Mouse (Mus musculus): Measurements from ENCODE around the gene Rrm1.
A peak's percentile ranks its signal among the peaks of the same experiment; 100 is the strongest.
"Not testable (repeated sequence)": the region's sequence is repeated elsewhere in the genome, so short reads cannot be mapped to it uniquely, and the experiment has no call there.

Rrm1 gene

DNA sequence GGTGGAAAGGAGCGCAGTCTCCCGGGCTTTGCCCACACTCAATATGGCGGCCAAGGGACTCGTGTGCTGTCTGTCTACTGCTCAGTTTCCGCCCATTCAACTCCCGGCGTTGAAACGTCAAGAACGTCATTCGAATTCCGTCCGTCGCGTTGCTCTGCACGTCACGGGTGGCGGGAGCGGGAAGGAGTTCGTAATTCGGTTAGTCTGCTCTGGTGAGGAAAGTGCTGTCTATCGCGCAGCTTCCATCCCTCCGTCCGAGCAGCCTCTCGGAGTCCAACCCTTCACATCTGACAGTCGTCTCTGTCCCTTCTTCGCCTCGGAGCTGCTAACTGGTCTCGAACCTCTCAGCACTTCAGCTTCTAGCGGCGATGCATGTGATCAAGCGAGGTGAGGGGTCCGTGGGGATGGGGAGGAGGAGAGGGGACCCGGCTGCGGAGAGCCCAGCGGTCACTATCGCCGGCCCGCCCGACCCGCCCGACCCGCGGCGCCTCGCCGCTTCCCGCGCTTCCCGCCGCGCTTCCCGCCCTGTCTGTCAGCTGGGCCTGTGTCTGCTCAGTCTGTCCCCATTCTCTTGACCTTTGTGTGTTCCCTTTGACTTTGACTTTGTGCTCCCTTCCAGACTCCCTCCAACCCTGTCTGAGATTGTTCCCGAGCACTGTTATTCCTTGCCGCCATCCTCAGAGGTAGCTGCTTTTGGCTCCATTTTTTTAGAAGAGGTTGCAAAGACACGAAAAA, at the start of gene Rrm1:
Gene Rrm1 (plus strand): TSS at position 39 of the 735 bp plus-strand sequence.
- peak; percentile 97 for DNase-seq

DNA sequence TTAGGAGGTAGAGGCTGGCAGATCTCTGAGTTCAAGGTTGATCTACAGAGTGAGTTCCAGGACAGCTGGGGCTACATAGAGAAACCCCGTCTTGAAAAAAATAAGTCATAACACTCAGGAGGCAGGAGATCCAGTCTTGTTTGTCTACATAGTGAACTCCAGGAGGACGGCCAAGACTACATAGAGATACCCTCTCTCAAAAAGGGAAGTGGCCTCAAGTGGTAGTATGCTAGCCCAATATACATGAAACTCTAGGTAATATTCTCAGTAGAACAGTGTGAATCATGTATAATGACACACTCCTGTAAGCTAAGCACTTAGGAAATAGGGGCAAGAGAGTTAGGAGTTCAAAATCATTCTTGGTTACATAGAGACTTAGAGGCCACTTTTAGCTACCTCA, 47.6 kb upstream of the Rrm1 start:
- no peak for DNase-seq

DNA sequence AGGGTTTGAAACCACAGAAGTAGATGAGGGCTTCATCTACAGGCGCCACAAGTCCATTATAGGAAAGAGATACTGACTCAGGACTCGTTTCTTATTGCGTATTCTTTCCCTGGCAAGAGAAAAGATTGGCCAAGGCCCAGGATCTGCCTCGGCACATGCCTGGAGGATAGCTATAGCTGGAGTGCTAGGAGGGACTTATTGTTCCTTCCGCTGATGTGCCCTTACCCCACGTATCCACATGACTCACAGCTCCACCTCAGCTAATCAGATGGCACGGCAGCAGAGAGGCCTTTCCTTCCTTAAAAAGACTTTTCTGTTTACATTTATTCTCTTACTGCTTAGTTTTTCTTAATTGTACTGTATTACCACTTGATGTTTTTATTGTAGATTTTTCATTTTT, 45.6 kb upstream of the Rrm1 start:
- DNase-seq, result peak; percentile 24 to 27

DNA sequence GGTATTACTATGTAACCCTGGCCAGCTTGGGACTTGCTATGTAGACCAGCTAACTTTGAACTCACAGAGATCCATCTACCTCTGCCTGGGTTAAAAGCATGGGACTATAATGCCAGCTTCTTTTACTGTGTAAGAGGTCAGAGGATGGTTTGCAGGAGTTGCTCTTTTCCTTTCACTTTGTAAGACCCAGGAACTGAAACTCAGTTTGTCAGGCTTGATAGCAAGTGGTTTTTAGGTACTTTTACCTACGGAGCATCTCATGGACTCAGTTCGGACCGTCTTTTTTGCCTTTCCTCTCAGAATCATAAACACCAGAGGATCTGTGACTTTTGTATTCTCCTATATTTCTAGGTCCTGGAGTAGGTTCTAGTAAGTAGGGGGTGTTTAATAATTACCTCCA, 45.2 kb upstream of the Rrm1 start:
- DNase-seq, result no peak

DNA sequence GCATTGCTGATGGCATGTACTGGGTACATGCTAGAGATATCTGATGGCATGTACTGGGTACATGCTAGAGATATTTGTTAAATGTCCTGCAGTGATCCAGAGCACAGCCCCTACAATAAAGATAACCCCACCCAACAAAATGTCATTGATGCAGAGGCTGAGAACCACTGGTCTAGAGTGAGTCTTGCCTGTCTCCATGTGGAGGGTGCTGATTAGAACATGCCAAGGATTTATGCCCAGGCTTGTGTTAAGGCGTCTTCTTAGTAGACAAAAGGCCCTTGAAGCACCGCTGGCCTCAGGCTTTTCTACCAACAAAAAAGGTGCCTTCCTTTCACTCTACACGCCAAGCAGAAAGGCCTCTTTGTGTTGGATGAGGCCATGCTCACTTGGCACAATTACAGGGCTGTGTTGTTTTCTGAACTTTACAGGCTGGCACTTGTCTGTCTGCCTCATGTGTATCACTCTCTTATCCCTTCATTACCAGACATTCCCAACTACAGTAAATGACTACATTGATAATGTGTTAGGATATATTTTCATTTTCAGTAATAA, 42.2 kb upstream of the Rrm1 start:
- DNase-seq, result peak in 1 of 2 experiments; percentile 15

DNA sequence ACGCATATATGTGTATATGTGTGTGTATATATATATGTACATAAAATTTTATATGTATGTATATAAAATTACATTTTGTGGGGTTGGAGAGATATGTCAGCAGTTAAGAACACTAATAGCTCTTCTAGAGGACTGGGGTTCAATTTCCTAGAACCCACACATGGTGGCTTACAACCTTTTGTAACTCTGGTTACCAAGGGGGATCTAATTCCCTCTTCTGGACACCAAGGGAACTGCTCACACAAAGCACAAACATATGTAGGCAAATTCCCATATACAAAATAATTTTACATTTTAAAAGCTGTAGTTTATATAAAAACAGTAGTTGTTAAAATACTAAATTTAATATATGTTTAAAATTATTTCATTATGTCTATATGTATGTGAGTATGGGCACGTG, 37.4 kb upstream of the Rrm1 start:
- no peak for DNase-seq

DNA sequence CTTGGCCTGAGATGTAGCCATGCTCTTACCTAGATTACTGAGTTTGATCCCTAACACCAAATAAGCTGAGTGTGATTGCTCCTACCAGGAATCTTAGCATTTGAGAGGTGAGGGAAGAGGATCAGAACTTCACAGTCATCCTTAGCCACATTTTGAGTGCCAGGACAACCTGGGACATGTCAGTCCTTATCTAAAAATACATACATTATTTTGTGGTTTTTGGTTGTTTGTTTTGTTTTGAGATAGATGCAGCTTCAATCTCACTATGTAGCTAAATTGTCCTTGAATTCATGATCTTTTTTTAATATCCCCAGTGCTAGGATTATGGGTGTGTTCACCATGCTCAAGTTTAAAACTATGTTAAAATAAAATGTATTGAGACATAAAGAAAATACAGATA, 34.1 kb upstream of the Rrm1 start:
- no peak for DNase-seq

DNA sequence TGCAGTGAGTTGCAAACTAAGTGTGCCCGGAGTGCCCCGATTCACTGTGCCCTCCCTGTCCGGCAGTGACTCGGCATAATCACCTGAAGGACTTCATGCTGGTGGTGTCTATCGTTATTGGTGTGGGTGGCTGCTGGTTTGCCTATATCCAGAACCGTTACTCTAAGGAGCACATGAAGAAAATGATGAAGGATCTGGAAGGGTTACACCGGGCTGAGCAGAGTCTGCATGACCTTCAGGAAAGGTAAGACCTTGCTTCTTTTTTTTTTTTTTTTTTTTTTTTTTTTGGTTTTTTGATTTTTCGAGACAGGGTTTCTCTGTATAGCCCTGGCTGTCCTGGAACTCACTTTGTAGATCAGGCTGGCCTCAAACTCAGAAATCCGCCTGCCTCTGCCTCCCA, 26.2 kb upstream of the Rrm1 start:
- DNase-seq, result not testable (repeated sequence)

DNA sequence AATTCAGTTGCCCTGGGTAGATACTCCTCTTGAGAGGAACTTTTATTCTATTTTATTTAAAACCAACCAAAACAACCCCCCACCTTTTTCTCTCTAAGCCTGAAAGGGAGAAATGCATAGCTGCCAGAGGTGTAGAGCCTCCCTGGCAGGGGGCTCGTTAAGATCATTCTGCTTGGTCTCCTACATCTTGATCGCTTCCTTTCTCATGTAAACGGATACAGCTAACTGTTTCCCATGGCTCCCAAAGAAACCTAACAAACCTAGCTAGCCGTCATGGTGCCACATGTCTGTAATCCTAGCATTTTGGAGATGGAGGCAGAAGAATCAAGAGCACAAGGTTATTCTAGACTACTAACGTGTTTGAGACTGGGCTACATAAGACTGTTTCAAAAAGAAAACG, 25.7 kb upstream of the Rrm1 start:
- no peak for DNase-seq

DNA sequence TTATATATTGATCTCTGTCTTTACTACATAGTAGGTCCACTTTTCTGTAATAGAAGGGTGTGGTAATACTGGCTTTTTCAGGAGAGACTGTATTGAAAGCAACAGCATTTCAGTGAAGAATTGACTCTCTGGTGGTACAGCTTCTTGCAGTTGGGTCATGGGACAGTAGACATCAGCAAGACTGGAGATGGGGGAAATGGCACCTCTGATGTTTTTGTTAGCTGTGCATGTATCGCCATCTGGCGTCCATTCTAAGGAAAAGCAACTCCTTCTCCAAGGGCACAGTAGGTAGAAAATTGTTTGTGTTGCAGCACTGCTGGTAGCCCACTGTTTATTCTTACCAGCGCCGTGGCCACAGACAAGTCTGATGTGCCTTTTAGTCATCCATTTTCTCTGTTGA, 24.1 kb upstream of the Rrm1 start:
- peak; percentile 56 to 66 for DNase-seq

DNA sequence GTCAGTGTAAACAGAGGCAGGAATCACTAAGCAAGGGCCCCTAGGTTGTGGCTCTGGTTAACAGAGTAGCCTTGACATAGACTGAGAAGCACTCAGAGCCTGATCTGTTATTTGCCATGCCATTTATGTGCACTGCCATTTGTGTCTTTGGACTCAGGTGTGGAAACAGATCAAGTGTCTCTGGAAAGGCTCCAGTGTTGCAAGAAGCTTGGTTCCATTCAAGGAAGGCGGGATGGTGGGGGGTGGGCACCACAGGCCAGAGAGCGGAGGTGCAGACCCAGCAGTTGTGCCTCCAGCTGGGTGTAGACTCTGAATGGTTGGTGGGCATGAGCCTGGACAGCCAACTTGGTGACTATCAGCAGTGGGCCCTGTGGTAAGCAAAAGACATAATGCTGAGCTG, 19.5 kb upstream of the Rrm1 start:
- DNase-seq, result no peak

DNA sequence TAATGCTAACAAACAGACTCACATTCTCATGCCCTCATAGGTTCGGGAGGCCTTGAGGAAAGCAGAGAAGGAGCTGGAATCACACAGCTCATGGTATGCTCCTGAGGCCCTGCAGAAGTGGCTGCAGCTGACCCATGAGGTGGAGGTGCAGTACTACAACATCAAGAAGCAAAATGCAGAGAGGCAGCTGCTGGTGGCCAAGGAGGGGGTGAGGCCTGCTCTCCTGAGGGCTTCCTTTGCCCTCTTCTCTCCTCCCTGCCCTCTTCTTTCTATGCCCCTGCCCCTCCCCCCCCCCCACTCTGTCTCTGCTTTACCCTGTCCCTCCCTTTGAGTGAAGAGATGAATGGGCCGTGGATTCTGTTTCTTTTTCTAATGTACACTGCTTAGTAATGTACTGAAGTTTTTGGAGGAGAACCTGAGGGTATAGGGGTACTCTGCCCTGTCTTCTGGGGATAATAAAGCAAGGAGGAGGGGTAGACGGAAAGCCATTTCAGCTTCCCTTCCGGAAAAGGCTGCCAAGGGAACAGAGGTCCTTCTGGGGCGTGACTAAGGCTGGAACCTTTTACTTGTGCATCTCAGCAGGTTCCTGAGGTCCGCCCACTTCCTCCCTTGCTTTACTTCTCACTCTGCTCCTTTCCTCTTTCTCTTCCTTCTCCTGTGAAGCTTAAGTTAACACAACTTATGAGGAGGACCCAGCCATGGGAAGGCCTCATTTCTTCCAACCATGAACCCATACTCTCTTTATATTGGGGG, 15.4 kb upstream of the Rrm1 start:
- no peak for DNase-seq

DNA sequence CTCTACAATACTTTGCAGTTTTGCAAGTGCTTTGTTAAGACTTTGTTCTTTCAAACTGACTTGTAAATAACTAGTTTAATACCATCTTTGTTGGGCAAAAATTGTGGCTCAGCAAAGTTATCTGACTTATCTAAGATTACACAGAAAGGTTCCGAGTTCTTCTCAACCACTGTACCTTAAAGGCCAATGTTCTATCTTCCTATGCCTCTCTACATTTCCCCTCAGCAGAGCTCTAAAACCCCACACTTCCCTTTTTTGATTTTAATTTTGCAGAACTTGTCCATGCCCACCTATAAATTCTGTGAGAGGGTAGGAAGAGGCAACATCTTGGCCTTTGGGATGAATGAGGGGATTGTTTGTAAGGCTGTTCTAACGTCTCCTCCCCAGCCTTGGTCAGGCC, 7.2 kb upstream of the Rrm1 start:
- DNase-seq, result no peak

DNA sequence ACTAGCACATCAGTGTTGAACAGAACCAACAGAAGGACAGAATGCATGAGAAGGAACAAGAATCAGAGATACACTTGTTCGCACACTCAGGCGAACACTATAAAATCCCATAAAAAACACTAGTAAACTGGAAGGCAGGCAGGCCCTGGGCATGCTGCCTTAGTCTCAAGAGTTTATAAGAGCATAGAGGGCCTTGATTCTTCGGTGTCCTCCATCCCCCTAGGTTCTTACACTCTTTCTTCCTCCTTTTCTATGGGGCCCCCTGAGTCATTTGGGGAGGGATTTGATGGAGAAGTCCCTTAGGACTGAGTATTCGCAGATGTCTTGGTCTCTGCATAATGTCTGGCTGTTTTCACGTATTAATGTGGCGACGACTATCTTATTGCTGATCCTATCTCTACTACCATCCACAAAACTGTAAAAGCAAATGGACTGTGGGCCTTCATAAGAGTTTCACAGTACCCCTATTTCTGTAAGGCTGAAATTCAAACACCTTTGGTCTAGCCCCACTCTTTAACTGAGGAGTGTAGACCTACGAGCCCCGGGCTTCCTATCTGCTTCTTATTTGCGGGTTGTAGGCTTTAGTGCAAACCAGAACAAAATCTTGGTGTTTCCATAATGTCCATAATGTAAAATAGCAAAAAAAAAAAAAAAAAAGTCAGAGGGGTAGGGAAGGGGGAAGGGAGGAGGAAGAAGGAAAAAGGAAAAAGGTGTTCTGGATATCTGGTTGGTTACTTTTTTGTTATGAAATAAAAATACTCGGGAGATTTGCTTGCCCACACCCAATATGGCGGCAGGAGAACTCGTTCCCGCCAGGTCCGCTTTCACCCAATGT, 456 bp upstream of the Rrm1 start:
- DNase-seq, result no peak

DNA sequence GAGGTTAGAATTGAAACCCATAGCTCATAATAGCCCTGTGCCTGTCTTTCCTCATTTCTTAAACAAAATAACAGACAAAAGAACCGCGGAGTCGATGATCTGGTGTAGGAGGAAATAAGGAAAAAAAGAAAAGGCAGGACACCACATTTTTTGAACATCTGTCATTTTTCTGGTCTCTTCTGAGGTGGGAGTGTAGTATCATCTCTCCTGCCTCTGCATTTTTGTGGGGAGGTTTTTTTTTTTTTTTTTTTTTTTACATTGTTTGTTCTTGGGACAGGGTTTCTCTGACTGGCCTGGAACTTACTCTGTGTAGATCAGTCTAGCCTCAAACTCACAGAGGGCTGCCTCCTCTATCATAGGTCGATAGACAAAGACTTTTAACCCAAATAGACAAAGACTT, 937 bp downstream of the Rrm1 start:
- DNase-seq, result no peak

DNA sequence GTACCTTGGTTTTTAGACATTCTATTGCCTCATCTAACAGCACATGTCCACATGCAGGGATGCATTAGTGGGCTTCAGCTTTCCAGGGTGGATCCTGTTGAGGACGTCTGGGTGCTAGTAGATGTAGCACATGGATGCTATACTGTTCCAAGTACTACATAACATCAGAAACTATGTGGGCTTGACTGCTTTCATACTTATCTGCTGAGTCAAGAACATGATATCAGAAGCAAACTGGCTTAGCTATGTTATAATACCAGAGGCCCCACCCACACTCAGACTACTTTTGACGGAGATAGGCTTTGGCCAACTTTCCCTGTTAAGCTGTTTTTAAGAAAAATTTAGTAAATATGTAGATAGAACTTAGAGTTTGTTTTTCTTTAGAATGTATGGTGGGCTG, 2.8 kb downstream of the Rrm1 start:
- DNase-seq, result no peak

DNA sequence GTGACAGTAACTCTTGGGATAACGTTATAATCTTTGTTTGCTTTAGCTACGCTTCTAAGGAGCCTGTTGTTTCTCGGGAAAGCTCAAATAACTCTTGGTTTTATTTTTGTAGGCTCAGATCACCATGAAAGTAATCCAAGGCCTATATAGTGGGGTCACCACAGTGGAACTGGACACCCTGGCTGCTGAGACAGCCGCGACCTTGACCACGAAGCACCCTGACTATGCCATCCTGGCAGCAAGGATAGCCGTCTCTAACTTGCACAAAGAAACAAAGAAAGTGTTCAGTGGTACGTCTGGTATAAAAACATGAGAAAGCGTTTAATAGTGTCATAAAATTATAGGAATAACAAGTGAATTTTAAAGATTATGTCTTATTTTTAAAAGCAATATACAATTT, 4.9 kb downstream of the Rrm1 start:
- DNase-seq, result no peak

DNA sequence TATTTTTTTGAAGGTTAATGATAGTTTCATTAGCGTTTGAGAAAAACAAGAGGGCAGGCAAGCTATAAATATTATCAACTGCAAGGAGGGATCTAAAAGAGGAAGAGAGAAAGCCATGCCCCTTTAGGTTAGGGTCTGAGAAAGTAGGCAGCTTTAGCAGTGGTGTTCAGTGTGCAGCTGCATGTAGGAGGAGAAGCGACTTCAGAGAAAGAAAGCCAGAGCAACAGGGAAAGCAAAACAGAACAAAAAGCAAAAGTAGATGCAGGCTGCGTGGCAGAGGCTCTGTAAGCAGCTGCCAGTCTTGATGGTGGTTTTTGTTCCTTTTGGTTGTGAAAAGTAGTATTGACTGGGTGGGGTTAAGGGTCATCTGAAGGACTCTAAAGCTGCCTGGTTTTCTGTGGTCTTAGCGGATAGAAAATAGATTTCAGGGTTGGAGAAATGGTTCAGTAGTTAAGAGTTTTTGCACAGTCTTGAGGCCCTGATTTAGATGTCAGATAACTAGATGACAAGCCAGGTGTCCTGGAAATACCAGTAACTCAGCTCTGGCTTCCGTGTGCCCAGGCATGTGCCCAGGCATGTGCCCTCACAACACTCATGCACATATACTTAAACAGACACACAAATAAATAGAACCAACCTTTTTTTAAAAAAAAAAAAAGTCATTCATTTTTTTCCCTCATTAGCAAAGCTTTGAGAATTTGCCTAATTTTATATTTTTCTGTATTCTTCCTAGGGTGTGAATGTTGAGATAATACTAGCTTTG, 17.3 kb downstream of the Rrm1 start:
- DNase-seq, result no peak

DNA sequence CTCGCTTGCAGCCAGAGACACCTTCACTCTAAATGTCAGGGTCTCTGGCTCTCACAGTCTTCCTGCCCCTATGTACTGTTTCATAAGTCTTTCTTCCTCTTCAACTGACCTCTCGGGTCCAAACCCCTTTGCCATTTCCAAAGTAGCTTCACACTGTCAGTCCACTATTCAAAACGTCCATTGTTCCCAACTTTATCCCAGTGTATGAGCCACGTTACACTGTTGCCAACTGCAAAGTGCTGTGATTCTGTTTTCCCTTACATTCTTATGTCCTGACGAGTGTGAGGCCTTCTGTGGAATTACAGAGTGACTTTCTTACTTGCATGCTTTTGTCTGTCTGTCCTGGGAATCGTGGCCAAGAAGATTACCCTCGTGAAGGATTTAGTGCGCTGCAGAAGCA, 26.1 kb downstream of the Rrm1 start:
- DNase-seq, result no peak

DNA sequence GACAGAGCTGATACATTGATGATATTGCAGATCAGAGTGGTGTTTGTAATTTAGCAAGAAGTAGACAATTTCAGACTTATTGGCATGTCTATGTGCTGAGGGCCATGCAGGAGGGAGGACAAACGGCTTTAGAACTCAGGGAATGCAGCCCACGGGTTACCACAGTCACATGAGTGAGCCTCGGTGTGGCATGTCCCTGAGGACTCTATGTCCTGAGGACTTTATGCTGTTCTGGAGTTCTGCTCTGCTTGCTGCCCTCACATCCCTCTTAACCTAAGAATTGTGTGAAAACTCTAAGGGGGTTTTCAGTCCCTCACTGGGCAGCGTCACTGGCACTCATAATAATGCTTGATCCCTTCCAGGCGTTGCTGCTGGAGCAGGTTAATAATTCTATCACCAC, 31.2 kb downstream of the Rrm1 start:
- no peak for DNase-seq

DNA sequence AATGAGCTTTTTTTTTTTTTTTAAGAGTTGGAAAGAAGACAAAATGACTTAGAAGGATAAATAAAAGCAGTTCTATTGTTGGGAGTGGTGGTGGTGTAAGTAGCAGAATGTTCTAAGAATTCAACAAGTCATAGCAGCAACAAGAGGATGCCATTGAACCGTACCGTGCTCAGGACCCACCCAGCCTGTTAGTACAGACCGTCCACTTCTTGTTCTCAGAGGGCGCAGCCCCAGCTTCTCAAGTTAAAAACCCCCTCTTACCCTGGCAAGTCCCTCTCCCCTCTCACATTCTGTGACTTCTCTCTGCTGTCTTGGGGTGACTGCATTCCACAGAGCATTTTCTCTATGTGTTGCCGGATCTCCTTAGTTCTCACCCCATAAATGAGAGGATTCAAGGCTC, 35.1 kb downstream of the Rrm1 start:
- DNase-seq, result no peak

DNA sequence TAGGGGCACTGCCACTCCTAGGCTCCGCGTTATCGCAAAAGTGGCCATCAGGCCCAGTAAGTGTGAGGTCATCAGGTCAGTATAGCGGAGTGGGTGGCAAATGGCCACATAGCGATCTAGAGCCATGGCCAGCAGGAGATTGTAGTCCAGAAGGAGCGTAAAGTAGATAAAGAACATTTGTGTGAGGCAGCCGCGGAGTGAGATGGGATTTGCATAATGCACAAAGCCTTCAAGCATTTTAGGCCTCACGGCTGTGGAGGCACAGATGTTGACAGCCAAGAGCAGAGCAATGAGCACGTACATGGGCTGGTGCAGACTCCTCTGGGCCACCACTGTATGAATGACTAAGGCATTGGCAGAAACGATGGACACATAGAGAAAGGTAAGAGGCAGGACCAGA, 35.9 kb downstream of the Rrm1 start:
- DNase-seq, result peak in 1 of 2 experiments; percentile 5

DNA sequence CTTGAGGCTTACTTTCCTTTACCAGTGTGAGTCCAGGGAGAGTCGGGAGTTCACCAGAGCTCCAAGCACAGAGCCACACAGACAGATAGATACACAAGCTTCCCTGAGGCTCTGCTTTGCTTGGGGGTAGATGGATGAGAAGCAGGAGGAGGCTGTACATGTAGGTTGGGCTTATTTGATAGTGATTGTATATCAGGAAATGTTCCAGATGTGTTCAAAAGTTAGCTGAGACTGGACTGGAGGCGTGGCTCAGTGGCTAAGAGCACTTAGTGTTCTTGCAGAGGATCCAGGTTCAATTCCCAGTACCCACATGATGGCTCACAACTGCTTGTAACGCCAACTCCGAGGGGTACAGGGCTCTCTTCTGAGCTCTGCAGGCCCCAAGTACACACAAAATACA, 36.9 kb downstream of the Rrm1 start:
- DNase-seq, result no peak
